Mouse (Mus musculus) heart, postnatal 0 days (tissue): ENCODE data around the gene Selenok. TPM values are rescaled to one million over a fixed set of nuclear protein-coding genes. Genes with fewer than 3 reads are reported as not detected.
A peak's percentile ranks its signal among the peaks of the same experiment; 100 is the strongest.

Source experiments
- ATAC-seq: fragments of 200-750 bp; cut with Nextera tagmentation; 2 replicates; pipeline ENCODE4 v1.8.0; 2017; ENCODE audit warnings: low read depth, moderate number of reproducible peaks, moderate library complexity; ENCODE audit not compliant: insufficient read depth
- DNase-seq: peaks from one replicate; pipeline ENCODE4 v3.0.0-alpha.2; 2016; ENCODE audit warnings: low spot score
- H3K27ac ChIP-seq: fragments of 300-500 bp; sonication (generic); 2 replicates; pipeline ENCODE4 v1.5.1; 2014; ENCODE audit warnings: low read depth, mild to moderate bottlenecking
- H3K27me3 ChIP-seq: fragments of 300-500 bp; sonication (generic); 2 replicates; pipeline ENCODE4 v1.6.1; 2014; ENCODE audit warnings: low read length, mixed read lengths; ENCODE audit not compliant: control insufficient read depth, insufficient read depth
- H3K36me3 ChIP-seq: fragments of 300-500 bp; sonication (generic); replicated peaks from 2 replicates; pipeline ENCODE4 v1.6.1; 2014; ENCODE audit warnings: low read length, mixed read lengths; ENCODE audit not compliant: control insufficient read depth, insufficient read depth
- H3K4me1 ChIP-seq: fragments of 300-500 bp; sonication (generic); 2 replicates; pipeline ENCODE4 v1.6.1; 2014; ENCODE audit warnings: antibody characterized with exemption; ENCODE audit not compliant: control insufficient read depth, insufficient read depth
- H3K4me2 ChIP-seq: fragments of 300-500 bp; sonication (generic); 2 replicates; pipeline ENCODE4 v1.6.1; 2014; ENCODE audit warnings: low read depth, mild to moderate bottlenecking, low read length, moderate library complexity
- H3K4me3 ChIP-seq: fragments of 300-500 bp; sonication (generic); 2 replicates; pipeline ENCODE4 v1.5.1; 2014; ENCODE audit warnings: low read depth, low read length
- H3K9ac ChIP-seq: fragments of 300-500 bp; sonication (generic); replicated peaks from 2 replicates; pipeline ENCODE4 v1.6.1; 2014; ENCODE audit warnings: low read depth, low read length, mixed read lengths
- H3K9me3 ChIP-seq: fragments of 300-500 bp; sonication (generic); replicated peaks from 2 replicates; pipeline ENCODE4 v1.6.1; 2016; ENCODE audit warnings: low read length; ENCODE audit not compliant: control insufficient read depth
- CTCF ChIP-seq: IDR thresholded peaks from 2 replicates; pipeline ENCODE4 v1.5.1; 2016; ENCODE audit warnings: antibody characterized with exemption, control low read depth, low read depth
- EP300 ChIP-seq: IDR thresholded peaks from 2 replicates; pipeline ENCODE4 v1.6.1; 2016; ENCODE audit warnings: antibody characterized with exemption, low read depth
- WGBS: fragments of 180-500 bp; shearing (Covaris S2); extraction: QIAGEN DNeasy Blood & Tissue Kit; methylation state at CpG from one replicate; pipeline ENCODE4 v1.1.7; 2014; 5-methylcytosine and 5-hydroxymethylcytosine counted together
- polyA plus RNA-seq: library from polyadenylated mRNA; unstranded; fragments of >200 nt; fragmentation: Nextera tagmentation; extraction: Ambion mirVana; gene quantifications from 2 replicates; pipeline ENCODE4 v1.2.1, GENCODE M21; 2015
- total RNA-seq: library from RNA; depleted of rRNA; stranded (reverse); fragments of >200 nt; gene quantifications from 2 replicates; pipeline ENCODE4 v1.2.3, GENCODE M21; 2014; ENCODE audit warnings: low replicate concordance

Selenok gene
- total and polyA plus RNA-seq, 2 experiments from 2014 or later, result 49.7 to 252 TPM

- no peaks in the 10 kb centered on the region for H3K9me3 ChIP-seq
- no peak for ATAC-seq
- H3K4me1 ChIP-seq, result no peaks in the 10 kb centered on the region
- no peak overlapping the region for H3K27ac ChIP-seq
- no peaks in the 10 kb centered on the region for H3K27me3 ChIP-seq
- peaks cover 52% of the 10 kb centered on the region for H3K36me3 ChIP-seq
- no peak overlapping the region for H3K4me3 ChIP-seq
- no peak overlapping the region for H3K4me2 ChIP-seq
- TF ChIP-seq CTCF (no peak), EP300 (no peak)
- DNase-seq, result no peak
- no peak overlapping the region for H3K9ac ChIP-seq
Observed at GRCm38 (mm10) chr14:29997345-29997744, 29.2 kb downstream of the Selenok start.

- Histone ChIP-seq H3K9me3 (no peaks in the 10 kb centered on the region), H3K36me3 (peaks cover 37% of the 10 kb centered on the region), H3K27ac (no peak overlapping the region), H3K4me1 (no peaks in the 10 kb centered on the region), H3K27me3 (no peaks in the 10 kb centered on the region), H3K9ac (no peak overlapping the region), H3K4me3 (no peak overlapping the region), H3K4me2 (no peak overlapping the region)
- no peak for DNase-seq
- WGBS, result 74% methylated on average over 13 of the region's 13 CpGs
- TF ChIP-seq EP300 (no peak), CTCF (no peak)
- ATAC-seq, result no peak
Observed at GRCm38 (mm10) chr14:29998747-29999474, 30.8 kb downstream of the Selenok start.

GRCm38 (mm10) chr14:29999475-29999811 is 31.3 kb downstream of the Selenok start:
- ATAC-seq, result no peak
- WGBS, result 66% methylated on average over 3 of the region's 3 CpGs
- no peaks in the 10 kb centered on the region for H3K4me1 ChIP-seq
- no peak for TF ChIP-seq CTCF
- TF ChIP-seq EP300, result no peak
- no peak overlapping the region for H3K4me3 ChIP-seq
- H3K4me2 ChIP-seq, result no peak overlapping the region
- peaks cover 32% of the 10 kb centered on the region for H3K36me3 ChIP-seq
- no peaks in the 10 kb centered on the region for H3K27me3 ChIP-seq
- H3K9me3 ChIP-seq, result no peaks in the 10 kb centered on the region
- no peak for DNase-seq
- no peak overlapping the region for H3K27ac ChIP-seq
- no peak overlapping the region for H3K9ac ChIP-seq

GRCm38 (mm10) chr14:30008733-30009575 is 40.8 kb downstream of the Selenok start, which contains the start of the genes Il17rb and Chdh:
Il17rb (minus strand) TSS chr14:30008896.
Chdh (plus strand) TSS chr14:30009023.
- Histone ChIP-seq H3K27ac (peak within 1 kb of the TSS; percentile 18; the same call in 1 of the 2 replicates), H3K9me3 (no peaks in the 10 kb centered on the region), H3K9ac (no peak within 1 kb of the TSS; the same call in 1 of the 2 replicates), H3K4me3 (peak within 1 kb of the TSS; percentile 48), H3K27me3 (peaks cover 23% of the 10 kb centered on the region), H3K4me1 (no peaks in the 10 kb centered on the region), H3K4me2 (peak within 1 kb of the TSS; percentile 74), H3K36me3 (no peaks in the 10 kb centered on the region)
- DNase-seq (peak; percentile 24), ATAC-seq (peak; percentile 55)
- TF ChIP-seq EP300 (no peak), CTCF (no peak)
- WGBS, result 8% methylated on average over 54 of the region's 54 CpGs

GRCm38 (mm10) chr14:30009864-30010560 is 41.9 kb downstream of the Selenok start:
- peaks cover 23% of the 10 kb centered on the region for H3K27me3 ChIP-seq
- no peaks in the 10 kb centered on the region for H3K36me3 ChIP-seq
- no peak for ATAC-seq
- H3K27ac ChIP-seq, result peak overlapping the region; percentile 18; the same call in 1 of the 2 replicates
- WGBS, result 64% methylated on average over 10 of the region's 10 CpGs
- TF ChIP-seq EP300, result no peak
- H3K4me2 ChIP-seq, result peak overlapping the region; percentile 74; the same call in 1 of the 2 replicates
- no peak overlapping the region for H3K9ac ChIP-seq
- no peaks in the 10 kb centered on the region for H3K4me1 ChIP-seq
- no peak overlapping the region for H3K4me3 ChIP-seq
- DNase-seq, result no peak
- no peaks in the 10 kb centered on the region for H3K9me3 ChIP-seq
